Mouse (Mus musculus) c-Kit-positive CD71-positive TER-119-positive erythroid progenitor cells, embryonic 14.5 days (primary cell): ENCODE results near the gene Fosb.
"Not testable (repeated sequence)": the region's sequence is repeated elsewhere in the genome, so short reads cannot be mapped to it uniquely, and the experiment has no call there.

ENCODE experiments used
- DNase-seq: peaks from one replicate; pipeline ENCODE4 v3.0.0-alpha.2; 2013; ENCODE audit warnings: low spot score

The Fosb gene

GRCm38 (mm10) chr7:19281680-19282304, 28.1 kb downstream of the Fosb start:
- not testable (repeated sequence) for DNase-seq

GRCm38 (mm10) chr7:19279581-19280114, 30.2 kb downstream of the Fosb start, which contains the start of gene Ppm1n:
Gene Ppm1n, minus strand, starts transcription at chr7:19280064.
- DNase-seq, result no peak

GRCm38 (mm10) chr7:19279052-19279451, 30.8 kb downstream of the Fosb start:
- no peak for DNase-seq

GRCm38 (mm10) chr7:19276253-19276652, 33.6 kb downstream of the Fosb start:
- no peak for DNase-seq

- peak; percentile 80 for DNase-seq
These were observed 37.6 kb downstream of the Fosb start for GRCm38 (mm10) chr7:19272173-19272764.

GRCm38 (mm10) chr7:19271238-19272172, 38.3 kb downstream of the Fosb start, which contains the start of gene Vasp:
Gene Vasp, minus strand, starts transcription at chr7:19271817.
- DNase-seq, result peak; percentile 87

GRCm38 (mm10) chr7:19270509-19271237, 39.2 kb downstream of the Fosb start:
- no peak for DNase-seq

- DNase-seq, result no peak
These were observed 40.0 kb downstream of the Fosb start for GRCm38 (mm10) chr7:19269721-19270441.

- DNase-seq, result no peak
These were observed 40.7 kb downstream of the Fosb start for GRCm38 (mm10) chr7:19268993-19269681.

GRCm38 (mm10) chr7:19267051-19267450, 42.8 kb downstream of the Fosb start:
- DNase-seq, result no peak

GRCm38 (mm10) chr7:19265928-19266822, 43.7 kb downstream of the Fosb start:
- DNase-seq, result no peak

GRCm38 (mm10) chr7:19265147-19265546, 44.7 kb downstream of the Fosb start:
- peak; percentile 66 for DNase-seq

GRCm38 (mm10) chr7:19258336-19258735, 51.5 kb downstream of the Fosb start:
- DNase-seq, result no peak

- peak; percentile 92 for DNase-seq
These were observed 52.3 kb downstream of the Fosb start for GRCm38 (mm10) chr7:19257390-19258022.

- no peak for DNase-seq
These were observed 53.3 kb downstream of the Fosb start for GRCm38 (mm10) chr7:19256567-19256966.

GRCm38 (mm10) chr7:19255395-19255794, 54.5 kb downstream of the Fosb start:
- DNase-seq, result no peak

GRCm38 (mm10) chr7:19253437-19253836, 56.4 kb downstream of the Fosb start:
- DNase-seq, result no peak
